Mouse (Mus musculus): ENCODE results near the gene Gpc5.

Gene Gpc5

DNA sequence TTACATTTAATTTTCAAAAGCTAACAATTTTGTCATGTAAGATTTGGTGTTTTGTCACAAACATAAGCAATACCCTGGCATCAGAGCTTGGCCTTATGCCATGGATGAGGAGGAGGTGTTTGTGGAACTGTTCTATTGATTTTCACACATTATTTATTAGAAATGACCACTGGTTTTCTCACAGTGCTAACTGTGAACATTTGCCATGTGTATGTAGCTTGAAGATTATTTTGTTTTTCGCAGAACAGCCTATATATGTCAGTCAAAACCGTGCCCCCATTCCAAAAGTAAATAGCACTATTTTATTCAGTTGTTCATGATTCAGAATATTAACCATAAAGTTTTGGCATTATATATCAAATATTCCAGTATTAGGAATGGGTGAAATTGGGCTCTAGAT, 1216.5 kb downstream of the Gpc5 start:
- in situ Hi-C loops (cut with MseI, MboI) = no loop called here

- in situ Hi-C loops (cut with MseI, MboI) = no loop called here
Observed at GRCm38 (mm10) chr14:116317491-116317890, 1225.5 kb downstream of the Gpc5 start.

DNA sequence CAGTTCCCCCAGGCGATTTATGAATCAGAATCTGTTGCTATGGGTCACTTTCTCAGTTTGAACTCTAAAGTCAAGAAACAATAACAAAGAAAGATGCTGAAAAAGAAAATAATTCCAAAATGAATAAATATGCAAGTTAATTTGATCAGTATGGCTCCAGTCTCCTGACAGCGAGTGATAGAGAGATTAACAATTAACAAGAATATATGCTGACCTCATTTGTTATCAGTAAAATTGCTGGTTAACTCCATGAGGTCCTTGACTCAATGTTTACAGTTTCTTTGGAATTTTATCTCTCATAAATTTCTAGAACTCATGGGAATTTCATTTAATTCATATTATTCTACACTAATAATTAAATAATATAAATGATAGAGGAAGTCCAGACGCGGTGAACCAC, 1244.2 kb downstream of the Gpc5 start:
- in situ Hi-C loops (cut with MseI, MboI) = no loop called here

DNA sequence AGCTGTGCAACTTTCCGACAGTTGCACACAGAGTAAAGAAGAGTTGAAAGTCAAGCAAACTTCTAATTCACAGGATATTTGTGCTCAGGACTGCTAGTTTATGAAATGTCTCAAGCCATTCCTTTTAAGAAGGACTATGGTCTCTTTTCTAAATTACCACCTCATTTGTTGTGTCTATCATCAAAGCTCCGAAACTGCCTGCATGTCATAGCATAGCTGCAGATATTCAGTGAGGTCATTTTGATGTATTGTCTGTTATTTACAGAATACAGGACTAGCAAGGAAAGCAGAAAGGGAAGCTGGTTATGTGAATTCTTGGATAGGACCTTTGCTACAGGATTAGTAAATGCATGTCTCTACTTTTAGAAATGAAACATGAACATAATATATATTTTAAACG, 1246.4 kb downstream of the Gpc5 start:
- in situ Hi-C loops (cut with MseI, MboI) = no loop called here

GRCm38 (mm10) chr14:116348560-116348959, 1256.5 kb downstream of the Gpc5 start:
- in situ Hi-C loops (cut with MseI, MboI) = no loop called here

DNA sequence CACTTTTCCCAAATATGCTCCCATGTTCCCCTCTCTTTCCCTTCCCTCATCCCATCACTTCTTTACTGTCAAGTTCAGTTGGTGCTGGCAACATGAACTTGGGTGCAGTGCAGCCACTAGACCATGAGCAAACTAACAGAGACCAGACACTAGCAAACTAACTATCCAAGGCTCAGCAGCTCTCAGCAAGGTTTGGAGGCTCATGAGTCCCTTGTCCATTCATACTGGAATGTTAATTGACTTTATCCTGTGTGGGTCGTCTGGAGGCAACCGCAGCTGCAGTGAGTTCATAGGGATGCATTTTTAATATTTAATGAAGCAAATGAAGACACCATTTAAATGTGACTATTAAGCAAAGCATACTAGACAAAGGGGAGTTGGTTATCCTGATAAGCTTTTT, 1292.6 kb downstream of the Gpc5 start:
- in situ Hi-C loops (cut with MseI, MboI) = no loop called here

- in situ Hi-C loops (cut with MseI, MboI) = no loop called here
Observed at GRCm38 (mm10) chr14:116415511-116415910, 1323.5 kb downstream of the Gpc5 start.

DNA sequence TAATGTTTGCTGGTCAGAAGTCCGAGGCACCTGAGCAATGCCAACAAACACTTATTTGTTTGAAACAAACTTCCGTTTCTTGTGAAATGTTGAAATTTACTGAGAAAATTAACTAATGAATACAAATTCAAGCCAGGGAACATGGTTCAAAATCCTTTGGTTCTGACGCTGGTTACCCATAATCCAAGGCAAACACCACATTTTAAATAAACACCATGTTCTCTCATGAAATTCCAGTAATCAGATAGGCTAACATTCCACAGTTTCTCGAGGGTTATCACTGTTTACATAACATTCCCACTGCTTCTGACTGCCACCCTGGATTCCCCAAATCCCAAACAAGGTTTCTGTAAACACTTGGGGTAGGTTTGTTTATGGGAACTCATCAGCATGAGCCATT, 1356.2 kb downstream of the Gpc5 start:
- in situ Hi-C loops (cut with MseI, MboI) = no loop called here

DNA sequence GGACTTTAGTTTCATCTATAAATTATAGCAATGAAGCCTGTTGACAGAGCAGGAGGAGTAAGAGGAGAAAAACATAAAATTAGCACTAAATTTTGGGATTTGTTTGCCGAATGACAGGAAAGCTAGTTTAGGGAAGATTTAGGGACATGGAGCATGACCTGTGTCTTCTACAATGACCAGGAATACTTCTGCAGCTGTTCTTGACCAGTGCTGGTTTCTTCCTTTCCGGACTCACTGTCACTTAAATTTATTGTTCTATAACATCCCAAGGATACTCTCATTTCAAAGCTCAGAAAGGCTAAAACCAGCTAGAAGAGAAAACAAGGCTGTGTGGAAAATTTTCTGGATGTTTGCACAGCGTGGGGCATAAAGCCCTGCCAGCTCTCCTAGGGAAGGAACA, 1361.3 kb downstream of the Gpc5 start:
- in situ Hi-C loops (cut with MseI, MboI) = no loop called here

- in situ Hi-C loops (cut with MseI, MboI) = no loop called here
Observed at GRCm38 (mm10) chr14:116456211-116456610, 1364.2 kb downstream of the Gpc5 start.

DNA sequence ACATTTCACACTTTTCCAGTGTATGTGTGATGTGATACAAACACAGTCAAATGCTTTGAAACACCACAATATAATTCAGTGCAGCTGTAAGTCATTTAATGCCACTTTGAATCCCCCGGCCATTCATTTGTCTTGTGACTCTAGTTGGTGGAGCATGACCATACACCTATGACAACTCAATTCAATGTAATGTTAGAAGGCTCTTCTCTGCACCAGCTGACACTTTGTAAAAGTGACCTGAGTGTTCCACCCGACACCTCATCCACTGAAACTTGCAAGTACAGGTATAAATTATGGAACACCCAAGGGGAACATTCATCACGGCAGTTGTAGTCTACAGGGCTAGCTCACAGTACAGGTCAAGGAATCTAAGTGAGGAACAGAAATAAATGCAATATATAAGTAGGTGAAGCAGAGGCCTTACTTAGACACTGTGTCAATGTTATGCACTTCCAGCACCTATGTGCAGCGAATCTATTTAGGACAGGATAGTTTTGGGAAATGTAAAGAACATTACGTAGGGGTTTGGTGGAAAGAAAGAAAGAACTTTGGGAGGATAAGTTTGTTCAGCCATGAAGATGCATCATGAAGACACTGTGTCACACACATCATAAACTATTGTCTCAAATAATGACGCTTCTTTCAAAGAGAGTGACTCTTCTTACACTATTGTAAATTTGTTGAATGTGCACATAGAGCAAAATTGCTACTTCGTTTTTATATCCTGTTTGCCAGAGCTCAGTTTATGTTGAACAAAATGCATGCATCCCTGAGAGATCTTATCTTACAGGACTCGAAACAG, 1381.6 kb downstream of the Gpc5 start:
- in situ Hi-C loops (cut with MseI, MboI) = no loop called here

GRCm38 (mm10) chr14:116494285-116494850, 1402.4 kb downstream of the Gpc5 start:
- in situ Hi-C loops (cut with MseI, MboI) = no loop called here

- in situ Hi-C loops (cut with MseI, MboI) = no loop called here
Observed at GRCm38 (mm10) chr14:116538216-116538615, 1446.2 kb downstream of the Gpc5 start.

DNA sequence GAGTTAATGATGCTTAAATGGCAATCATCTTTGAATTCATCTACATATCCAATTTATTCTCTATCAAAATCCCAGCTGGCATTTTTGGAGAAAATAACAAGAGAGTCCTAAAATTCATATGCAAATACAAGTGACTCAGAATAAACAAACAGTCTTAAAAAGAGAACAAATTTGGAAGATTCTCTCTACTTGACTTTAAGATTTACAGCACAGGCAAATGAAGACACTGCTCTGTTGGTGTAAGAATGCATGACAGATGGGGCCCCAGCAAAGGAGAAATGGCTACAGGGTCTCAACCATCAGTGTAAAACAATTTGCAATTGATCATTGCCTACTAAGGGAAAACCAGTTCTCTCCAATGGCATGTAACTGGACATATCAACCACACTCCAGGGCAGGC, 1451.7 kb downstream of the Gpc5 start:
- in situ Hi-C loops (cut with MseI, MboI) = no loop called here

GRCm38 (mm10) chr14:116551401-116551800, 1459.4 kb downstream of the Gpc5 start:
- in situ Hi-C loops (cut with MseI, MboI) = no loop called here

DNA sequence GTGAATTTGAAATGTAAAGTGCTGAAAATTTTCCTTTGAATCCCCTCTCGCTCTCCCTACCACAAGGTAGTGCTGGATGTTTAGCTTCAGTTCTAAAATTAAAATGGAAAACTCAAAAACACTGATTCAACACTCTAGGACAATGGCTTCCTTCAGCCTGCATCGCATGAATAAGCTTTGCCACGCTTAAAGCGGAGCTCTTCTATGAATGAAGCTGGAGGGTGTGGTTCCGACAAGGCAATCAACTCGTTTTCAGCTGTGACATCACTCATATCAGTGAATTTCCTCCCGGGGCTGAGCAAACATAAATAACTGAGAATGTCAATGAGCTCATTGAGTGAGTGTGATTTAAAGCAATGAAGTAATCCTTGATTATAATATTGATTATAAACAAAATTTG, 1461.3 kb downstream of the Gpc5 start:
- in situ Hi-C loops (cut with MseI, MboI) = no loop called here

DNA sequence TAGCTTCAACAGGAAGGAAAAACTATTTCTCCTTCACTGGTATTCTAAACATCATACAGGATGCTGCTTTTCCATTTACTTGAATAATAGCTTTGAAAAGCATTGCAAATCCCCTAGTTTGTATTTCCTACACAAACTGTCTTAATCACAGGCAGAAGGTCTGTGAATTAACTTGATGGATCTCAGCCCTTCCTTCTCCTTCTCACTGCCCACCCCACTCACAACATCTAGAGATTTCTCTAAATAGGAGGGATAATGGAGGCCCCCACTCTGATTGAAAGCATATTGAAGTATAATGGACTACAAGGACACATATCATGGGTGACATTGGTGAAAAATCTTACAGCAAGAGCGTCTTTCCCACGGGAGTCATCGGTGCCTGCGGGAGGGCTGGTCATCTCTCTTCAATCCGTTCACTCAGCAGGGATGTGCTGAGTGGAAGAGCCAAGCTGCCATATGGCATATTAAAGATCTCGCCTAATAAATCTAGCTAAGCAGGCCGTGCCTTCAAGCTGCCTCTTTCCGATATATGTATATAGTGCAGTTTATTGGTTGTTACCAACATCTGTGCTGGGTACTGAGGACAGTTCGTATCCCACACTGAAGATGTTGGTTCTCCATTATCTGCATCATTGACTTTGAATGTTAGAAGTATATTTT, 1466.3 kb downstream of the Gpc5 start:
- in situ Hi-C loops (cut with MseI, MboI) = no loop called here

GRCm38 (mm10) chr14:116559990-116560389, 1468.0 kb downstream of the Gpc5 start:
- in situ Hi-C loops (cut with MseI, MboI) = no loop called here

Measured in mouse trophoblast stem cell (cell line).